Mouse (Mus musculus) A20 (cell line): ENCODE data around the gene BC049715.
"Not testable (repeated sequence)": the region's sequence is repeated elsewhere in the genome, so short reads cannot be mapped to it uniquely, and the experiment has no call there.

Experiments used
- DNase-seq: peaks from one replicate; pipeline ENCODE4 v3.0.0-alpha.2; 2011; ENCODE audit warnings: low read depth, low spot score

BC049715 gene

GRCm38 (mm10) chr6:136827516-136827880 lies at the start of gene BC049715:
Gene BC049715 (plus strand): TSS chr6:136827626.
- no peak for DNase-seq

GRCm38 (mm10) chr6:136781377-136781986 lies 45.9 kb upstream of the BC049715 start, which contains the start of gene Gucy2c:
Gene Gucy2c (minus strand): TSS chr6:136781765.
- no peak for DNase-seq

DNA sequence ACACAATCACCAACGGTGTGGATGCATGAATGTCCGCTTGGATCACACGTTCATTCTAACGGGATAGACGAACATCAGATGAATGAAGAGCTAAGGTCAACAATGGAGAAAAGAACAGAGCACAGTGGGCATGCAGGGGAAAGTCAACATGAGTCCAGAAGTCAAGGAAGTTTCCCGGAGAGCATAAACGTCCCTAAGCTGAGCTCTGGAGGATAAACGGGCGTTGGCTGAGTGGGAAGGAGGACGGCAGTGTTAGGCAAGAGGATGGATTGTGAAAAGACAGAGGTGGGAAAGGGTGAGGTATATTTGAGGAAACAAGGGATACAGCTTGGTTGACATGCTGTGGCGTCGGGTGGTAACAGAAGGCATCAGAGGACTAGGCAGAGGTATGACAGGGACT lies 45.3 kb upstream of the BC049715 start:
- no peak for DNase-seq

DNA sequence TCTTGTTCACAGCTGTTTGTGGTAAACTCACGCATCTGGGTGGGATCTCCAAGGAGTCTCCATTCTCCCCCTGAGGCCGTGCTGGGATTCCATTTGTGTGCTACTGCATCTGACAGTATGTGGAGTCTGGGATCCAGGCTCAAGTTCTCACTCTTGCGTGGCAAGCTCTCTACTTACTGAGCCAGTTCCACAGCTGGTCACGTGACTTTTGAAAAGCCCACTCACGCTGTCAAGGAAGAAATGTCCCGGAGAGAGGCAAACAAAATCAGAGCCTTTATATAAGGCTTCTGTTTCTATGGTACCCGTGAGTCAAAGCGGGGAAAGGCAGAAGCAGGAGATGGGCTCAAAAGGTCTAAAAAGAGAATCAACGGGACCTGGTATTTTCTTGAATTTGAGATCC lies 44.7 kb upstream of the BC049715 start:
- DNase-seq: no peak

GRCm38 (mm10) chr6:136789391-136789971 lies 37.9 kb upstream of the BC049715 start:
- no peak for DNase-seq

- no peak for DNase-seq
These were observed 34.3 kb upstream of the BC049715 start for GRCm38 (mm10) chr6:136792884-136793758.

DNA sequence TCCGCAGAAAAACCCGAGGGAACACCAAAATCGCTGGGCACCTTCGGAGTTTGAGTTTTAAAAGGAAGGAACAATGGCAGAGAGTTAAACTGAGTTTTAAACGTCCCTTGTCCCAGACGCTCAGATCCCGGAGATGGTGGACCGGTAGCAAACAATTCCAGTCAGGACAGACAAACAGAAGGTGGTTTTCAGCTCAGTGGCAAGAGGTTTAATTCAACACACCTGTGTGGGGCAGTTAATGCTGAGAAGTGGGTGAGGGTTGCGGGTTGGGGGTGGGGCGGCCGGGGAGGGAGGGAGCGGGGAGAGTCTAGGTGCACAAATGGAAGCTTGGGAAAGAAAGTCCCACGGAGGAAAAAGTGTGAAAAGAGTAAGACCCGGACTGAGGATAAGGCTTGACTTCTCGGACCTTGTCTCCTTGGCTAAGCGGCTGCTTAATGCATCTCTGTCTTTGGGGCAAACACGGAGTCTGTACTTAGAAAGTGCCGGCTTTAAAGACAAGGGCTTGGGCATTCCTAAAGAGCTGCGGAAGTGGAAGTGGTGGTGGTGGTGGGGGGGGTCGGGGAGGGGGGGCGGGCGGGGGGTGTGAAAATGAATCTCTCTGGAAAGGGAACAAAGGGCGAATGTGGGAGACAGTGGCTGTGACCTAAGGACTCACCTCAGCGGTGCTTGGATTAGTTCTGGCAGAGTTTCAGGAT lies 33.4 kb upstream of the BC049715 start:
- DNase-seq: no peak

DNA sequence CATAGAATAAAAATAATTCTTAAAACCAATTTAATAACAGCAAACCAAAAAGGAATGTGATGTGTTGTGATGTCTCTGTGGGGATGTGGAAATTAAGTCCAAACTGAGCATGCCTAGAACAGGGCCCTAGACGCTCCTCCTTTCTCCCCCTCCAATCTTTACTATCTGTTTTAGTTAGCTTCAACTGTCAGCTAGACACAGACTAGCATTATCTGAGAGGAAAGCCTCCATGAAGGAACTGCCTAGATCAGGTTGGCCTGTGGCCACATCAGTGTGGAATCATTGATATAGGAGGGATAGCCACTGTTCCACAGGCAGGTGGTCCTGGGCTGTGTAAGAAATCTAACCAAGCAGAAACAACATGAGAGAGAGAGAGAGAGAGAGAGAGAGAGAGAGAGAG lies 32.3 kb upstream of the BC049715 start:
- no peak for DNase-seq

DNA sequence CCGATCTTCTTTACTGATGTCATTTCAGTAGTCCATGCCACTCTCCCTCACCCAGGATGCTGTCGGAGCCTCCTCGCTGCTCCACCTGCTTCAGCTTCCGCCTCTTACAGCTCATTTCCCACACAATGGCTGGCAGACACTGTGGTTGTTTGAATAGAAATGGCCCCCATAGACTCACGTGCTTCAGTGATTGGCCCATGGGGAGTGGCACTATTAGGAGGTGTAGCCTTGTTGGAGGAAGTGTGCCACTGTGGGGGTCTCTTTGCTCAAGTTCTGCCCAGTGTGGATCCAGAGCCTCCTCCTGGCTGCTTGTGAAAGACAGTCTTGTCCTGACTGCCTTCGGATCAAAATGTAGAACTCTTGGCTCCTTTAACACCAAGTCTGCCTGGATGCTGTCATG lies 31.6 kb upstream of the BC049715 start:
- no peak for DNase-seq

- DNase-seq: not testable (repeated sequence)
These were observed 29.3 kb upstream of the BC049715 start for GRCm38 (mm10) chr6:136797874-136798693.

- no peak for DNase-seq
These were observed 26.7 kb upstream of the BC049715 start for GRCm38 (mm10) chr6:136800710-136801109.

DNA sequence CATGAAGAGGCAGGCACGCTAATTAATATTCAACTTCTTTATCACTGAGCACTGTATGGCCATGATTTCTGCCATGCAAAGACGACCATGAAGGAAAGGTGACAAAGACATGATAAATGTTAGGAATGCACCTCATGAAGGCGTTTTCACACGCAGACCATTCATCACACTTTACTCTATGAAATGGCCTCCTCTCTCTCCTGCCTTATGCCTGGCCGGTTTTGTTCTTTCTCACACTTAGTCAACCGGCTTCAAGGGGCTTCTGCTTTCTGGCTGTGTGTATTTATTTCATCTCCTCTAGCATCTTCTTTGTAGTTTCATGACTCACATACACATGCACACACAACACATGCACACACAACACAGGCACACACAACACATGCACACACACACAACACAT lies 26.2 kb upstream of the BC049715 start:
- peak; percentile 73 for DNase-seq

- DNase-seq: no peak
These were observed 24.2 kb upstream of the BC049715 start for GRCm38 (mm10) chr6:136803093-136803738.

DNA sequence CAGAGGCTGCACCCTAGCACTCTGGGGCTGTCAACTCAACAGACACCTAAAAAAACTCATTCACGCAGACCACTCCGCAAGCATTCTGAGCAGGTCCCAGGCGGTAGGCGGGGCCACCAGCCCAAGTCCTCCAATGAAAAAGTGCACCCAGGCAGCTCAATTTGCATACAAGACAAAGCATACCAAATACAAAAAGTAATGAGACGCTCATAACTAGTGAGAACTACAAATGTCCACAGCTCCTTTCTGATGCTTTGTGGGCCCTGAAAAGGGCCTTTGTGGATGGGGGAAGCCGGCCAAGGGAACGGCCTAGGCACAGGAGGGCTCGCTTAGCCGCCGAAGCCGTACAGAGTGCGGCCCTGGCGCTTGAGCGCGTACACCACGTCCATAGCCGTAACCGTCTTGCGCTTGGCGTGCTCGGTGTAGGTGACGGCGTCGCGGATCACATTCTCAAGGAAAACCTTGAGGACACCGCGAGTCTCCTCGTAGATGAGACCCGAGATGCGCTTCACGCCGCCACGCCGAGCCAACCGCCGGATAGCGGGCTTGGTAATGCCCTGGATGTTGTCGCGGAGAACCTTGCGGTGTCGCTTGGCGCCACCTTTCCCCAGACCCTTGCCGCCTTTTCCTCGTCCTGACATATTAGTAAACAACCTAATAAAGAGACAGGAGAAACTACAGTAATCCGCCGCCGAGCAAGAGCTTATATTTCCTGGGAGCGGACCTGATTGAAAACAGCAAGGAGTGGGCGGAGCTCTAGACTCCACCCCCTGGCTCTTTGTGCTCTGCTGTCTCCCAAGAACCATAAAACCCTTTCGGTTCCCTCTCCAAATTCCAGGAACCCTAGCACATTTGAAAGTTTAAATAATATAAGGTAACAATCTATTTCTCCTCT lies 23.4 kb upstream of the BC049715 start, which contains the start of gene Hist4h4:
Hist4h4 (minus strand) TSS at position 677 of the 895 bp plus-strand sequence.
- peak; percentile 98 for DNase-seq

DNA sequence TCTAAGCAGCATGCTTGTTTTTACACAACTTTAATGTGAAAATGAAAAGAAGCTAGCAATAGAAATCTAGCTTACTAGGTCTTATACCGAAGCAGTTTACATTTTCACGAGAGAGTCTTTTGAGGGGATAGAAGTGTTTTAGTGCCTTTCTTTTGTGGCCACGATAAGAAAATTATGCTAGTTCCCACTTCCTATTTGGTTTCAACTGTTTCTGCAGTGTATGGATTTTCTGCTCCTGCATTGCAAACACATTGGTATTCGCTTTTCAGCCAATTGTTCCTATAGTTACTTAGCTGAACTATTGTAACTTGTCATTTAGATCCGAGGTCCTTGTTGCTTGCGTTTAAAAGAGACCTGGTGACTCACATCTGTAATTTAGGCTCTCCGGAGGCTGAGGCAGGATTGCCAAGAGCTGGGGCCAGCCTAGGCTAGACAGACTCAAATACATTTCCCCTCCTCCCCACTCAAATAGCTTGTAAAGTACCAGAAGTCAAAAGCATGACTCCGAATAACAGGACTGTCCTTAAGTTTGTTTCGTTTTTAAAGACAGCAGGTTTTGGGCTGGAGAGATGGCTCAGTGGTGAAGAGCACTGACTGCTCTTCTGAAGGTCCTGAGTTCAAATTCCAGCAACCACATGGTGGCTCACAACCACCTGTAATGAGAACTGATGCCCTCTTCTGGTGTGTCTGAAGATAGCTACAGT lies 22.6 kb upstream of the BC049715 start:
- peak; percentile 86 for DNase-seq

DNA sequence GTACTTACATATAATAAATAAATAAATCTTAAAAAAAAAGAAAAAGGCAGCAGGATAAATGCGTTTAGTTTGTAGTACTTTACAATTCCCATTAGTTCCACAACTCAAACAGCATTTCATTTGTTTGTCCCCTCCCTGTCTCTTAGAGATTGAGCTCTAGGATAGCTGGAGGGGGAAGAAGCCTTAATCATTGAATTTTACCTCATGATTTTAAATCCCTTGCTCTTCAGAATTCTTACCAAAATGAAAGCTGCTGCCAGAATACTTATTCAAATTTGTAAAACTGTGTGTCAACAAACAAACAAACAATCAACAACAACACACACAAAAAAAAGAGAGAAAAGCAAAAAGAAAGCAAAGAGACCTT lies 22.0 kb upstream of the BC049715 start:
- peak; percentile 46 for DNase-seq

GRCm38 (mm10) chr6:136806819-136807218 lies 20.6 kb upstream of the BC049715 start:
- DNase-seq: no peak

DNA sequence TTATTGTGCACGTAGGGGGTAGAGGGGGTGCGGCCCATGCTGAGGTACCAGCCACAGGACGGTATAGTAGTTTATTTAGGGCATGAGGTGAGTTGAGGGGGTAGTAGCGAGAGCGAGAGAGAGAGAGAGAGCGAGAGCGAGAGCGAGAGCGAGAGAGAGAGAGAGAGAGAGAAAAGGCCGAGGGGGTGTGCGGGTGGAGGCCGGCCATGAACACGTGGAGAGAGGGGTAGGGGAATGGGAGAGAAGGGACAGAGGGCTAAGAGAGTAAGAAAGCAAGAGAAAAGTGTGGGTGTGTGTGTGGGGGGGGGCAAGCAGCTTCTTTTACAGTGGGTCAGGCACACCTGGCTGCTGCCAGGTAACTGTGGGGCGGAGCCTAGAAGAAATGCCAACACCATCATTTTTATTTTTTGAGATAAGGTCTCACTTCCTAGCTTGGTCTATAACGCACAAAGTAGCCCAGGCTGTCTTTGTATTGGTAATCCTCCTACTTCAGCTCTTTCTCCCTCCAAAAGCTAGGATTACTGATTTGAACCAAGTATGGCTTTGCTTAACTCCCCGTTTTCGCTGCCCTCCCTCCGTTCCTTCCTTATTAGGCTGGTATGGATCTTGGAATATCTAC lies 19.9 kb upstream of the BC049715 start:
- no peak for DNase-seq

DNA sequence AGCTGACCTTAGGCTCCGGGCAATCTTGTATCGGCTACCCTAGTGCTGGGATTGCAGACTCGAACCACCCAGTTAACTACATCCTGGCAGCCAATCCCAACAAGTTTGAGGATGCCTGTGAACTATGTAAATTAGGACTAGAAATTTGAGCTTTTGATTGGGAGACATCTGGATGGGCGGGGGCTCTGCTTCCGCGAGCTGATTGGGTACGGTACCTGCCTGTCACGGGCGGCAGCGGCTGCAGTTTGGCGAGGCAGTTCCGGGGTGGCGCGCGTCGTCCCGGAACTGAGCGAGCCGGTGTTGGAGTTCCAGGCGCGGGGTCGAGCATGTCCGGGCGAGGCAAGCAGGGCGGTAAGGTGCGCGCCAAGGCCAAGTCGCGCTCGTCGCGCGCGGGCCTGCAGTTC lies 19.4 kb upstream of the BC049715 start, which contains the start of gene H2afj:
H2afj (plus strand) TSS at position 231 of the 404 bp plus-strand sequence.
- peak; percentile 98 for DNase-seq
